Mouse (Mus musculus) thymus, postnatal 36 days (tissue): ENCODE results near the gene Coq6.
"Not testable (repeated sequence)": the region's sequence is repeated elsewhere in the genome, so short reads cannot be mapped to it uniquely, and the experiment has no call there.

Experiments used
- DNase-seq, 2 experiments: peaks; one replicate each; pipeline ENCODE4 v3.0.0; 2022; ENCODE audit warnings: mixed read lengths in 2 of 2

The Coq6 gene

GRCm38 (mm10) chr12:84361555-84362489 is at the start of gene Coq6, which contains the start of gene Fam161b:
Gene Coq6, plus strand, starts transcription at chr12:84361657.
Gene Fam161b, minus strand, starts transcription at chr12:84361833.
- peak; percentile 87 to 93 for DNase-seq

DNA sequence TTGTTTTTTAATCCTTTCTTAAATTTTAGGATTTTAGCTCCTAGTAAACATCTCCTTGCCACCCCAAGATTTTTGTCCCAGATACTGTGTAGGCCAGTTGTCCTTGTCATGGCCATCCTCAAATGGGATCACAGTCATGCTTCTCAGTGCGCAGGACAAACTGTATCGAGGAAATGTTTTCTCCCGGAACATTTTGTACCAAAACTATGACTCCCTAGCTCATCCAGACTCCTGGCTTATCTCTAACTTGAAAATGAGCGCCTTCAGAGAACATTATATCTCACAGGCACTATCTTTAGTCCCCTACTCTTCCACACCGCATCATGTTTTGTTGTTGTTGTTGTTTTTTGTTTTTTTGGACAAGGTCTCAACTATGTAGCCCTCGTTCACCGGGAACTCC is 45.5 kb upstream of the Coq6 start:
- no peak for DNase-seq

DNA sequence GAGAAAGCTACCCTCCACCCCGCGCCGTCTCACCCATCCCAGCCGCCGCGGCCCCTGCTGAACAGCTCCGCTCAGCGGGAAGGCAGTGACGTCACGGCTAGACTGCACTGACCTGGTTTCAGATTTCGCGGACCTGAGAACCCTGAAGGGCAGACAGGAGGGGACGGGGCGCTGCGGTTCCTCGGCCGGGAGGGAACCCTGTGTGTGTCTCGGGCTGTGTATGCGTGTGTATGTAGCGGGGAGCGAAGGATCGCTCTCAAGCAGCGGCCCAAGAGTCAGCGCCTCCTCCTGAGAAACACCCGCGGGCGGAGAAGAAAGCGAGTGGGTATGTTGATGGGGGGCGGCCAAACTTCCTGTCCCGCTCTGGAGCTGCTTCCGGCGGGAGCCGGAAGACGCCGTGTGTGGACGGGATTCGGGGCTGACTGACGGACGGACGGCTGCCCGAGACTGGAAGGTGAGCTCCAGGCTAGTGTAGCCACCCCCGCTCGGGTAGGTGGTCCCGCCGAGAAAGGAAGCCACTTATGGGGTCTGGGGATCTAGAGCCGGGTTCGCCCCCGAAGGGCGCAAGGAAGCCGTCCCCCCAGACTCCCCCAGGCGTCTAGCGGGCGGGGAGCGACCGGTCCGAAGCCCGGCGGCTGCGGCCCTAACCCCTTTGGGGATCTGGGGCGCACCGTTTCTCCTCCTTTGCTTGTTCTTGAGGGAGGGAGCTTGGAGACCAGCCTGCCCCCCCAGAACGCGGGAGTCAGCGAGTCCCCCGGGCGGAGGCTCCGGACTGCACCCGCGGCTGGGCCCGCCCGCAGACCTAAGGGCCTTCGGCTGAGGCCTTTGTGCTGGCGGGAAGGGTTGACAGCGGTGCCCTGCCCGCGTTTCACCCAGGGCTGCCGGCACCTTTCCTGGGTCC is 44.5 kb upstream of the Coq6 start, which contains the start of gene Zfp410:
Gene Zfp410 (plus strand): TSS at position 132 of the 901 bp plus-strand sequence.
- DNase-seq: peak; percentile 84 to 85

DNA sequence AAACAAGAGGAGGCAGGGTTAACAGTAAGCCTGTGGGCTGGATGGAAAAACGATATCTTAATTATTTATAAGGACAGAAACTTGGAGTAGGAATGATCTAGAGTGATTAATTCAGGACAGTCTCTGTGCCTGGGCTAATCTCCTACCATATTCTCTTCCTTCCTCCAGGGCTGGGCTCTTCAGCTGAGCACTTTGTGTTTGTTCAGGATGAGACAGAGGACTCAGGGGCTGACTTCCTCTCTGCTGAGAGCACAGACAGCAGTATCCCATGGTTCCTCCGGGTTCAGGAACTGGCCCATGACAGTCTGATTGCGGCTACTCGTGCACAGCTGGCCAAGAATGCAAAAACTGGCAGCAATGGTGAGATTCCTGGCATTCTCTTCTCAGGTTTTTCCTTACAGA is 34.3 kb upstream of the Coq6 start:
- DNase-seq: no peak

DNA sequence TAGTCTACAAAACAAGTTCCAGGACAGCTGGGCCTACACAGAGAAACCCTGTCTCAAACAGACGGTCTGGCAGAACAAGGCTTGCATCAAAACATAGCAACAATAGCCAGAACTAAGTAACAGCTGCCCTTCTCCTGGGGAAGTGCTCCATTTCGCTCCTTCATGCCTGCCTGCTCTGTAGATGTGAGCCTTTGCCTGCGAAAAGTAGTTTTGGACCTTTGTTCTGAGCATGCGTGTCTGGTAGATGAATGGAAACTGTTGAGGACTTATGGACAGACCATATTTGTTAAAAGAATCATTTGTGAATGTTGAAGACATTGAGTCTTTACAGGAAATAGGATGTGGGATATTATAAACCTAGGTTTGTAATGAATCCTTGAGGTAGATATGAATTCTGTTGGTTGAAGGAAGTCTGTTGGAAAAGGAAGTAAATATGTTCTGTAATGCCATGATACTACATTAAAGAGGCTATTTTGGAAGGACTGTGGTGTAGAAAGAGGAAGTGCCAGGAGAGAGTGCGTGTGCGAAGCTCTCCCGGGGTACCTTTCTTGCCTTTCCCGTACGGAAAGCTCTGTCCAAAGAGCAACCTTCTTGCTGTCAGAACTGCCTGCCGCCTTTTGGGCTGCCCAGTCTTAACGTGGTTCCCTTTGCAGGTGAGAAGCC is 24.4 kb upstream of the Coq6 start:
- no peak for DNase-seq

- no peak for DNase-seq
Observed at GRCm38 (mm10) chr12:84347192-84347591, 14.3 kb upstream of the Coq6 start.

DNA sequence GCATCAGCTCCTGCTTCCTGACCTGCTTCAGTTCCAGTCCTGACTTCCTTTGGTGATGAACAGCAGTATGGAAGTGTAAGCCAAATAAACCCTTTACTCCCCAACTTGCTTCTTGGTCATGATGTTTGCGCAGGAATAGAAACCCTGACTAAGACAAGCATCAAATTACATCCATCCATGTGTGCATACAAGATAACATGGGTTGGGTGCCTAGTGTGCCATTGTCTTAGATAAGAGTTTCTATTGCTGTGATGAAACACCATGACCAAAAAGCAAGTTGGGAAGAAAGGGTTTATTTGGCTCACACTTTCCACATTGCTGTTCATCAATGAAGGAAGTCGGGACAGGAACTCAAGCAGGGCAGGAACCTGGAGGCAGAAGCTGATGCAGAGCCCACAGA is 2.8 kb upstream of the Coq6 start:
- DNase-seq: not testable (repeated sequence)

DNA sequence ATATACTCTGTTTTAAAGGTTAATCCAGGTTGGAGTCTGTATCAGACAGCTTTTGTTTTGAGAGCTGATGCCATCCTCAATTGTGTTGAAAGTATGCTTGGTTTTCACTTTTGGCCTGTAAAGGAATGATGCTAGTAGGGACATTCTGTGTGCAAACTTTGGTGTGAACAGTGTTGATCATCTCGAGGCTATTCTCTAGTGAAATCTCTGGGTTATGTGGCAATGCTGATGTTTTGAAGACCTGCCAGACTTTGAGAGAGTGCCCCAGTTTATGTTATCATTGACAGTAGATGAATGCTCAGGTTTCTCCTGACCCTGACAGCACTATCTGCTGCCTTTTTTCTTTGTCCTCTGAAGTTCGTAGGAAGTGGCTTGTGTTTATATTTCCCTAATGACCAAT is 1.4 kb downstream of the Coq6 start:
- no peak for DNase-seq

DNA sequence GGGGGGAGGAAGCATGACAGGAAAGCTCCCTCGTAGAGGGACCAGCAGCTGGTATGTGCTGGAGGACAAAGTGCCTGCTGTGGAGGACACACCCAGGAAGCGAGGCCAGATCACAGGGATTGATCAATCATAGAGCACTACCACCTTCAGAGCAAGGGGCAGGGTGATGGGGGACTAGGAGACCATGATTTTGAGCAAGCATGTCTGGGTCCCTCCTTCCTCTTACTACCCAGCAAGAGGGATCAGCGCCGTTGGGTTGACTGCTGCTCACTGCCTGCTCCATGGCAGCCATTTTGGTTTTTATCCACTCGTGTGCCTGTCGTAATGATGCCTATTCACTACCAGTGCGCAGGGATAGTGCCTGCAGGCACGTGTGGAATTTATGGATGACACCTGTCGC is 2.8 kb downstream of the Coq6 start:
- DNase-seq: no peak

DNA sequence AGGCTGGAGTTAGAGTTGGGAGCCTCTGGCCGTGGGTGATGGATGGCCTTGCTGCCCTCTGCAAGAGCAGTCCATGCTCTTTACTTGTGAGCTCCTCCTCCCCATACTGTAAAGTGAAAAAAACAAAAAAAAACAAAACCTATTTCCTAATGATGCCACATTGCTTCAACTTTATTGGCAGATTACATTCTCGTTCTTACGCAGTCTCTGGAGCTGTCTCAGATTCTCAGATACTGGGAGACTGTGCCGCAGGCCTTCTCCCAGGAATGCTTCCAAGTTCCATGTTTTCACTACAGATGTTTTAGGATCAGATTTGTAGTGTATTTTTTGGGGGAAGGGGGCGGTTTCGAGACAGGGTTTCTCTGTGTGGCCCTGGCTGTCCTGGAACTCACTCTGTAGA is 3.7 kb downstream of the Coq6 start:
- DNase-seq: no peak

DNA sequence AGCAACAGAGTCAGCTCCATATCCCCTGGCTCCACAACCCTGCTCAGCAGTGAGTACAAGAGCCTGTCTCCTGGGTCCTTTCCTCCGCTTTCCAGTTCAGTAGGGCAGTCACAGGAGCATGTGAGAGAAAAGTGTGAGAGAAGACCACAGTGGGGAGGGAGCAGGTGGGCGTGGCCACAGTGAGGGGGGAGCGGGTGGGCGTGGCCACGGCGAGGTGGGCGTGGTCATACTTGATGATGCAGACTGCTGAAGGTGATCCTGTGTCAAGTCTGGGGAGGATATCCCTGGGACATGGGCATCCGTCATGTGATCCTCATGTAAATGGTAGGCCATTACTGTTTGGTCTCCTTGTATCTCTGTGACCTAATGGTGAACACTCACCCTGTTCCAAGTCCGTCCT is 5.5 kb downstream of the Coq6 start:
- DNase-seq: no peak

DNA sequence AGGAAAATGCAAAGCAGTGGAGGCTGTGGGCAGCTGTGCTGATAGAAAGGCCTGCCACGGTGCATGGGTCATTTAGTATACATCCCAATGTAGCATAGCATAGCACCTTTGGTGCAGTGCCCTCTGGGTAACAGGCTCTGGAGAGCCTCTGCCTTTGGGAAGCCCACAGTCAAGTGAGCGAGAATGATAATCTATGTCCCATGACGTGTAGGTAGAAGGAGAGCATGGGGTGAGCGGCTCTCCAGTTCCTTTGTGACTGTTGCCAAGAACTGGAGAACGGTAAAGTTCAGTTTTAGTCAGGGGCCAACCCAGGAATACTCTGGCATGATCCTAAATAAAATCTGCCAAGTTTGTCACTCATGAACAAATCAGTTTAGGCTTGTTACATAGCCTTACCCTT is 10.2 kb downstream of the Coq6 start:
- DNase-seq: no peak

GRCm38 (mm10) chr12:84373831-84374481 is 12.5 kb downstream of the Coq6 start:
- no peak for DNase-seq

DNA sequence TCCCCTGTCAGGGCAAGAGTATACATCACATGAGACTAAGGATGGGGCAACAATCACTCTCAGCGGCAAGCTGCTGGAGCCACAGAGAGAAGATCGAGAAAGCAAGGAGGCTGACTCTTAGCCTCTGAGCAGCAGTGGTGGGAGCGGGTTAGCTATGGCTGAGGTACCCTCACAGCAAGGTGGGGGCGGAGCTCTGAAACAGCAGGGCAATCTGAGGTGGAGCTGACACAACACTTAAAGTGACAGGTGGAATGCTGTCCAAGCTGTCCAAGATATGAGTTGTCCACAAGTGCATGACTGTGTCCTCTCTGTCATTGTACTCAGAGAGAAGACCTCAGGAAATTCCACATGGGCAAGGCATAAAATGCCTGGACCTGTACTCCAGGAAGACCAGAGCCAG is 20.9 kb downstream of the Coq6 start:
- no peak for DNase-seq

GRCm38 (mm10) chr12:84384644-84385081 is 23.2 kb downstream of the Coq6 start:
- DNase-seq: no peak

- no peak for DNase-seq
Observed at GRCm38 (mm10) chr12:84385408-84385807, 24.0 kb downstream of the Coq6 start.

DNA sequence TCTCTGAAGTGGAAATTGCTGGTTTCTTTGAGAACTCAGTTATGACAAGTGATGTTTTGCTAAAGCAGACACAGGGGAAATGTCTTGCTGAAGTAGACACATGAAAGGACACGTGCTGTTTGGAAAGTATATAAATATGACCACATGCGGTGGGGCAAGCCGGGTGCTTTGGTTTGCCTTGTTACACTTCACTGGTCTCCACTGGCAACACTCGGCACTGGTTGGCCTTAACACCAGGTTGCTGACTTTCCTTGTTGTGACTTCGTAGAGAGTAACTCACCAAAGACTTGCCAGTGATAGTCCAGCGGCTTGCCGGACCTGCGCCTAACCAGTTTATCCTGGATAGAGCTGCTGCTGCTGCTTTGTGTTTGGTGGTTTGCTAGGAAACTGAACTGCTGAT is 26.6 kb downstream of the Coq6 start:
- no peak for DNase-seq

DNA sequence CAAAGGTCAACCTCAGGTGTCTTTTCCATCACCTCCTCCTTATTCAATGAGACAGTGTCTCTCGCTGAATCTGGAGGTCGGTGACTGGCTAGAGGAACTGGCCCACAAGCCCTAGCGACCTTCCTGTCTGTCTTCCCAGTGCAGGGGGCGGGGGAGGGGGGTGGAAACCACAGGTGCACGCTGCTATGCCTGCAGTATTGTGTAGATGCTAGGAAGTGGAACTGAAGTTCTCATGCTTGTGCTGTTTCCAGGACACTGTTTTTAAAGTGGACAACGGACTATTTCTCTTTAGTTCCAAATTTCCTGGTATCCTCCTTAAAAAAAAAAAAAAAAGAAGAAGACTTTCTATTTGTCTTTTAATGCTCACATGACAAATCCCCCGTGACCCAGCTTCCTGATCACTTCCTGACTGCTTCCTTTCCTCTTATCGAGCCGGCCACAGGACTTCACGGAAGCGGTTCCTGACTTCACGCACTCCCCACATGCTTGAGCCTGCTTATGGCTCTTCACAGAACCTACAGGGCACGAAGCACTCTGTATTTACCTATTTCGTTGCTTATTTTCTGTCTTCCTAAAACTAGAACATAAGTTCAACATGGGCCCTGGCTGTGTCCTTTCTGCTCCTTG is 27.4 kb downstream of the Coq6 start:
- DNase-seq: no peak

GRCm38 (mm10) chr12:84390336-84390735 is 28.9 kb downstream of the Coq6 start:
- no peak for DNase-seq

GRCm38 (mm10) chr12:84392681-84393080 is 31.2 kb downstream of the Coq6 start:
- no peak for DNase-seq

GRCm38 (mm10) chr12:84393847-84394246 is 32.4 kb downstream of the Coq6 start:
- DNase-seq: no peak
